Mouse (Mus musculus): ENCODE results near the gene Egf. TPM values are rescaled to one million over a fixed set of nuclear protein-coding genes. Genes with fewer than 3 reads are reported as not detected.

Gene Egf
- total RNA-seq (2023; ENCODE audit: inconsistent age), result 2.3 to 5.0 TPM (median 3.1 TPM) in 4 replicates

GRCm38 (mm10) chr3:129754650-129755604 is at the start of gene Egf:
Gene Egf, minus strand, starts transcription at chr3:129755316.

GRCm38 (mm10) chr3:129803765-129804164 is 48.6 kb upstream of the Egf start, which contains the start of gene Lrit3:
Gene Lrit3, minus strand, starts transcription at chr3:129804030.

Other genes starting within 250 kb of the Egf start
- gene Elovl6, start 223.0 kb downstream of the Egf start, total RNA-seq (2023; ENCODE audit: inconsistent age), result 1.9 to 4.0 TPM (median 2.2 TPM) in 4 replicates
- gene Lrit3, start 48.7 kb upstream of the Egf start, total RNA-seq (2023; ENCODE audit: inconsistent age), result not detected in 4 replicates
- 2.3 to 3.9 TPM (median 3.3 TPM) in 4 replicates for gene Rrh, start 67.3 kb upstream of the Egf start, total RNA-seq (2023; ENCODE audit: inconsistent age)
- 53.0 to 74.8 TPM (median 70.2 TPM) in 4 replicates for gene Gar1, start 76.1 kb upstream of the Egf start, total RNA-seq (2023; ENCODE audit: inconsistent age)
- not detected in 4 replicates for gene Cfi, start 80.6 kb upstream of the Egf start, total RNA-seq (2023; ENCODE audit: inconsistent age)
- 13.1 to 17.4 TPM (median 16.3 TPM) in 4 replicates for gene Pla2g12a, start 123.3 kb upstream of the Egf start, total RNA-seq (2023; ENCODE audit: inconsistent age)
- 20.1 to 30.1 TPM (median 26.1 TPM) in 4 replicates for gene Casp6, start 146.1 kb upstream of the Egf start, total RNA-seq (2023; ENCODE audit: inconsistent age)
- not detected in 4 replicates for gene Mcub, start 214.9 kb upstream of the Egf start, total RNA-seq (2023; ENCODE audit: inconsistent age)